Comparison of ENCODE assay signal across 15 mouse cellular contexts in genomic region chr3:15999479-15999878, GRCm38 (mm10). TPM values are rescaled to one million over a fixed set of nuclear protein-coding genes. Genes with fewer than 3 reads are reported as not detected.
"Had no signal": no experiment of that assay in that cellular context is flagged by ENCODE, and none has a peak within 500 bp of the region (broad histone marks: within the 10 kb centered on the region; RNA-seq: fewer than 3 reads in every experiment).

No protein-coding gene starts in this region.

RNA-seq across cellular contexts. Expression of gene Gm5150, which starts 6.8 kb away (rescaled TPM):
- total RNA-seq: heart, postnatal 10 days; heart, postnatal 14 days; heart, postnatal 25 days; heart, postnatal 36 days; heart, postnatal 4 days; hematopoietic stem cell, adult 5-6 weeks; hindbrain, postnatal 0 days; layer of hippocampus, adult 18-20 months; layer of hippocampus, adult 2 months; layer of hippocampus, adult 8-10 months; layer of hippocampus, postnatal 10 days; layer of hippocampus, postnatal 14 days; layer of hippocampus, postnatal 25 days; layer of hippocampus, postnatal 36 days; left cerebral cortex, adult 18-20 months had no signal
